8 mouse cellular contexts compared by ENCODE assay signal in the genomic region with DNA sequence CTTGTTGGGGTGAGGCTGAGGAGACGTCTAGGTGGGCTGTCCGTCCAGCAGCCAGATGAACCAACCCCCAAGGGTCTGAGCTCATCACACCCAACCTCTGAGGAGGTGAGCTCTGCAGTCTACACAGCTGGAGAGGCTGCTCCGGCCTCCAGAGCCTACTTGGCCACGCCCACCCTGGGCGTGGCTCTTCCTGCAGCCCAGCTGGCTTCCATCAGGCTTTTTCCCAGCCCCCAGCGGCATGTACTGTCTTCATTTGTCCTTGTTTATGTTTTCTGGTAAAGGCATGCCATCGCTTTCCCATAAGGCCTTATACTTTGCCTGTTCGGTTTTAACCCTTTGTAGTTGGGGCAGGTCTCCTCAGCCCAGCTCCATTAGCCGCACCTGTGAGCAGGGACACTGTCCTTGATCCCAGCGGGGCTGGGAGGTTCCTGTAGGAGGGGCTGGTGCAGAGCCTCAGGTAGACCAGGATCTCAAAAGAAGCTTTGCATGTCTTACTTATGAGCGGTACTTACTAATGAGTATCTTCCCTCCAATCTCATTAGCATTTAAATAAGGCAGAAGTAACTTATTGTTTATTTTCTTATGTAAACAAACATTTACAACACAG. TPM values are rescaled to one million over a fixed set of nuclear protein-coding genes. Genes with fewer than 3 reads are reported as not detected.
DNase-seq lines count a peak whose midpoint lies in the region; ATAC-seq and TF ChIP-seq lines count a peak whose summit lies in the region.
"Had no signal": no experiment of that assay in that cellular context is flagged by ENCODE, and none has a peak within 500 bp of the region (broad histone marks: within the 10 kb centered on the region; RNA-seq: fewer than 3 reads in every experiment).

No protein-coding gene starts in this region.

- H3K4me3 ChIP-seq in embryonic facial prominence, embryonic 11.5 days (ENCODE audit: low read depth, low read length), result no peak overlapping the region
- H3K4me3 ChIP-seq in intestine, embryonic 14.5 days (ENCODE audit: low read depth, low read length), result no peak overlapping the region
- H3K4me3 ChIP-seq in liver, postnatal 0 days (ENCODE audit: low read depth, low read length), result no peak overlapping the region

- peaks cover 7% of the 10 kb centered on the region; the same call in 1 of the 2 replicates for H3K4me1 ChIP-seq in embryonic facial prominence, embryonic 11.5 days (ENCODE audit: control insufficient read depth, insufficient read depth, low read length)
- peaks cover 38% of the 10 kb centered on the region for H3K4me1 ChIP-seq in intestine, embryonic 14.5 days (replicated peaks; ENCODE audit: control insufficient read depth, insufficient read depth, low read length)
- H3K4me1 ChIP-seq in liver, postnatal 0 days (ENCODE audit: insufficient read depth), result peaks cover 14% of the 10 kb centered on the region

- peak; percentile 91 for DNase-seq in embryonic facial prominence, embryonic 11.5 days (ENCODE audit: low spot score)
- DNase-seq in gastrocnemius, postnatal 25 days, result peak; percentile 47
- peak; percentile 82 for DNase-seq in intestine, embryonic 14.5 days (ENCODE audit: low spot score)
- DNase-seq in liver, postnatal 0 days, result peak; percentile 43
- peak; percentile 30 for DNase-seq in skeletal muscle tissue, adult 2 months (ENCODE audit: low read depth, low spot score)
- no peak for DNase-seq in cerebellum, postnatal 4 days (ENCODE audit: low spot score in 2 of 2)

- TF ChIP-seq CTCF in liver, postnatal 0 days (IDR thresholded peaks at IDR 0.05; ENCODE audit: low read depth), result no peak

- H3K36me3 ChIP-seq in embryonic facial prominence, embryonic 11.5 days (replicated peaks; ENCODE audit: control insufficient read depth, insufficient read depth, low read depth, low read length), result no peaks in the 10 kb centered on the region
- no peaks in the 10 kb centered on the region for H3K36me3 ChIP-seq in intestine, embryonic 14.5 days (ENCODE audit: control insufficient read depth, insufficient read depth, low read length)
- no peaks in the 10 kb centered on the region for H3K36me3 ChIP-seq in liver, postnatal 0 days (replicated peaks; ENCODE audit: insufficient read depth, low read length)

- no peak for TF ChIP-seq EP300 in liver, postnatal 0 days (IDR thresholded peaks at IDR 0.05; ENCODE audit: low read depth)

- H3K9ac ChIP-seq in embryonic facial prominence, embryonic 11.5 days (replicated peaks; ENCODE audit: low read length), result no peak overlapping the region
- H3K9ac ChIP-seq in intestine, embryonic 14.5 days (ENCODE audit: low read length), result no peak overlapping the region
- H3K9ac ChIP-seq in liver, postnatal 0 days (replicated peaks), result no peak overlapping the region

- H3K9me3 ChIP-seq in embryonic facial prominence, embryonic 11.5 days (replicated peaks; ENCODE audit: control insufficient read depth, low read length), result no peaks in the 10 kb centered on the region
- 0 out of 2 replicates have a peak, but pooled peaks cover 3% of the 10 kb centered on the region for H3K9me3 ChIP-seq in intestine, embryonic 14.5 days (ENCODE audit: control insufficient read depth, low read length)
- no peaks in the 10 kb centered on the region for H3K9me3 ChIP-seq in liver, postnatal 0 days (ENCODE audit: low read length)

- ATAC-seq in embryonic facial prominence, embryonic 11.5 days (replicated peaks; ENCODE audit: insufficient number of reproducible peaks, low FRiP score, low TSS enrichment, low read depth), result peak; percentile 84
- peak; percentile 85 for ATAC-seq in intestine, embryonic 14.5 days (replicated peaks; ENCODE audit: low FRiP score, low TSS enrichment, low read depth)
- no peak for ATAC-seq in liver, postnatal 0 days
- ATAC-seq in megakaryocyte-erythroid progenitor cell, adult 5-6 weeks (replicated peaks; ENCODE audit: low FRiP score, low TSS enrichment, poor library complexity, severe bottlenecking), result no peak

- H3K4me2 ChIP-seq in embryonic facial prominence, embryonic 11.5 days (ENCODE audit: low read depth, low read length), result peak overlapping the region; percentile 21
- H3K4me2 ChIP-seq in intestine, embryonic 14.5 days (ENCODE audit: low read length), result peak overlapping the region; percentile 9
- H3K4me2 ChIP-seq in liver, postnatal 0 days (ENCODE audit: low read depth, low read length), result no peak overlapping the region

- H3K27ac ChIP-seq in embryonic facial prominence, embryonic 11.5 days (replicated peaks; ENCODE audit: low read depth, low read length), result no peak overlapping the region
- peak overlapping the region; percentile 12 for H3K27ac ChIP-seq in intestine, embryonic 14.5 days (ENCODE audit: low read depth)
- H3K27ac ChIP-seq in liver, postnatal 0 days (ENCODE audit: low read depth), result no peak overlapping the region

- no peaks in the 10 kb centered on the region for H3K27me3 ChIP-seq in embryonic facial prominence, embryonic 11.5 days (ENCODE audit: control insufficient read depth, insufficient read depth, low read length)
- H3K27me3 ChIP-seq in intestine, embryonic 14.5 days (replicated peaks; ENCODE audit: control insufficient read depth, insufficient read depth, low read length), result no peaks in the 10 kb centered on the region
- no peaks in the 10 kb centered on the region for H3K27me3 ChIP-seq in liver, postnatal 0 days (ENCODE audit: insufficient read depth, low read length)

- WGBS in embryonic facial prominence, embryonic 11.5 days, result 5% methylated on average over 11 of the region's 11 CpGs
- WGBS in intestine, embryonic 14.5 days, result 7% methylated on average over 11 of the region's 11 CpGs
- 20% methylated on average over 11 of the region's 11 CpGs for WGBS in liver, postnatal 0 days (ENCODE audit: insufficient replicate concordance)

RNA-seq across cellular contexts. Expression of a gene that starts 8.2 kb away (rescaled TPM):
- not detected in 2 replicates for polyA plus RNA-seq in embryonic facial prominence, embryonic 11.5 days (2014; fragmentation: Nextera tagmentation; extraction: Ambion mirVana)
- not detected for total RNA-seq in gastrocnemius, postnatal 25 days (2021)
- not detected in 2 replicates for polyA plus RNA-seq in intestine, embryonic 14.5 days (2014; fragmentation: Nextera tagmentation; extraction: Ambion mirVana)
- 0.06 and 0.11 TPM in 2 replicates for polyA plus RNA-seq in liver, postnatal 0 days (2015; fragmentation: Nextera tagmentation; extraction: Ambion mirVana)
- total RNA-seq in megakaryocyte-erythroid progenitor cell, adult 5-6 weeks (2014; fragmentation: Nextera tagmentation), result not detected in 2 replicates
- not detected in 2 replicates for total RNA-seq in megakaryocyte-erythroid progenitor cell, adult 5-6 weeks (2017)
- total RNA-seq: common myeloid progenitor, adult 5-6 weeks had no signal

RNA-seq across cellular contexts. Expression of a gene that starts 31.0 kb away (rescaled TPM):
- polyA plus RNA-seq in embryonic facial prominence, embryonic 11.5 days (2014; fragmentation: Nextera tagmentation; extraction: Ambion mirVana), result 4.2 and 5.1 TPM in 2 replicates
- total RNA-seq in gastrocnemius, postnatal 25 days (2021), result 1 to 10 TPM; 2.5 to 3.0 TPM
- polyA plus RNA-seq in intestine, embryonic 14.5 days (2014; fragmentation: Nextera tagmentation; extraction: Ambion mirVana), result 31.0 and 32.9 TPM in 2 replicates
- 5.9 and 6.0 TPM in 2 replicates for polyA plus RNA-seq in liver, postnatal 0 days (2015; fragmentation: Nextera tagmentation; extraction: Ambion mirVana)
- total RNA-seq in megakaryocyte-erythroid progenitor cell, adult 5-6 weeks (2014; fragmentation: Nextera tagmentation), result not detected in 2 replicates
- total RNA-seq in megakaryocyte-erythroid progenitor cell, adult 5-6 weeks (2017), result not detected in 2 replicates
- total RNA-seq: common myeloid progenitor, adult 5-6 weeks had no signal

RNA-seq across cellular contexts. Expression of a gene that starts 39.8 kb away (rescaled TPM):
- polyA plus RNA-seq in embryonic facial prominence, embryonic 11.5 days (2014; fragmentation: Nextera tagmentation; extraction: Ambion mirVana), result 0.41 and 0.71 TPM in 2 replicates
- total RNA-seq in gastrocnemius, postnatal 25 days (2021), result not detected
- 1.4 and 2.2 TPM in 2 replicates for polyA plus RNA-seq in intestine, embryonic 14.5 days (2014; fragmentation: Nextera tagmentation; extraction: Ambion mirVana)
- polyA plus RNA-seq in liver, postnatal 0 days (2015; fragmentation: Nextera tagmentation; extraction: Ambion mirVana), result 0.92 and 1.1 TPM in 2 replicates
- not detected in 2 replicates for total RNA-seq in megakaryocyte-erythroid progenitor cell, adult 5-6 weeks (2014; fragmentation: Nextera tagmentation)
- not detected in 2 replicates for total RNA-seq in megakaryocyte-erythroid progenitor cell, adult 5-6 weeks (2017)

Comparison
In these comparisons a context has a peak if more than half of its experiments do, and no peak if none do; other contexts are left out.
1. ATAC-seq: peak in embryonic facial prominence, embryonic 11.5 days (single experiment) and intestine, embryonic 14.5 days (single experiment); none in liver, postnatal 0 days (single experiment) and megakaryocyte-erythroid progenitor cell, adult 5-6 weeks (single experiment).
2. DNase-seq: peak in embryonic facial prominence, embryonic 11.5 days (single experiment), gastrocnemius, postnatal 25 days (single experiment), intestine, embryonic 14.5 days (single experiment), liver, postnatal 0 days (single experiment) and skeletal muscle tissue, adult 2 months (single experiment); none in cerebellum, postnatal 4 days (0 of 2).